Comparison of ENCODE assay signal across 9 mouse cellular contexts in the genomic region with DNA sequence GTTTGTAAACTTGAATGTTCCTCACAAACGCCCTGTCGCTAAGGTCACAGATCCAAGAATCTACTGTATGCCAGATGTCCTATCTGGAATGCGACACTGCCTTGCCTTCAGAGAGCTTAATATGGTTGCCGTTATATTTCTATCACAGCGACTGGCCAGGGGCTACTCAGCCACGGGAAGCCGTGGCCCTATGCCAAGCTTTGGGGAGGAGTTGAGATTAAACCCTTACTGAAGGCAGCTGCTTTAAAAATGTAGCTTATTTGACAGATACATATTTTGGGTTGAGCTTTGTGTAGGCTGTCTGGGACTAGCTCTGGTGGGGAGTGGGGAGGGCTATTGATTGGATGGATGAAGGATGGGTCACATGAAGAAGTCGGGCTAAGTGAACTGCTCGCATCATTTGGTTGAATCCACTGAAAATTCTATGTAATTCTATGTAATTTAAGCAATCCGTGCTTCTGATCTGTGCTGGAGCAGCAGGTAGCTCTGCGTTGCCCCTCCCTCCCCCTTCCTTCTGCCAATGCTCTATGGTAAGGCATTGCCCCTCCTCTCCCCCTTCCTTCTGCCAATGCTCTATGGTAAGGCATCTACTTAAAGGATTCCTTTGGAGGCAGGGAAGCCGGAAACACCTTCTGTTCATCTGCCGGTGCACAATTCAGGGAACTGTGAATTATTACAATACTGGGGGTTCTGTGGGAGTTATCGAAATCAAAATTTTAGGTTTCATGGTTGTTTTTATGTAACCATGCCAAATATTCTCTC. TPM values are rescaled to one million over a fixed set of nuclear protein-coding genes. Genes with fewer than 3 reads are reported as not detected.
A peak's percentile ranks its signal among the peaks of the same experiment; 100 is the strongest.
DNase-seq lines count a peak whose midpoint lies in the region; TF ChIP-seq lines count a peak whose summit lies in the region.
"Had no signal": no experiment of that assay in that cellular context is flagged by ENCODE, and none has a peak within 500 bp of the region (broad histone marks: within the 10 kb centered on the region; RNA-seq: fewer than 3 reads in every experiment).

No protein-coding gene starts in this region.

- no peak for TF ChIP-seq POLR2A in brain, embryonic 14.5 days (IDR thresholded peaks at IDR 0.05; ENCODE audit: borderline replicate concordance, extremely low read depth, insufficient read depth, insufficient read length, poor library complexity, severe bottlenecking)

- peak overlapping the region; percentile 13 for H3K4me3 ChIP-seq in gastrocnemius, adult 2 months
- H3K4me3 ChIP-seq: embryonic facial prominence, embryonic 12.5 days had no signal

- intact Hi-C loops in gastrocnemius, adult 2 months (cut with DNase I), result no loop called here
- intact Hi-C loops in gastrocnemius, postnatal 36 days (cut with DNase I), result no loop called here
- intact Hi-C loops in left cerebral cortex, postnatal 4 days (cut with DNase I), result loop anchor here (5.0 kb wide), 1 partner anchor 45 kb away; no protein-coding TSS in a partner anchor
- intact Hi-C loops in left cerebral cortex, postnatal 25 days (cut with DNase I), result no loop called here
- intact Hi-C loops in heart, postnatal 14 days (cut with DNase I), result no loop called here

- H3K27ac ChIP-seq in gastrocnemius, adult 2 months, result no peak overlapping the region
- H3K27ac ChIP-seq: embryonic facial prominence, embryonic 12.5 days had no signal

- no peak for TF ChIP-seq CTCF in gastrocnemius, adult 2 months (IDR thresholded peaks at IDR 0.05)
- no peak for TF ChIP-seq CTCF in brain, embryonic 14.5 days (IDR thresholded peaks at IDR 0.05; ENCODE audit: borderline replicate concordance, extremely low read depth, insufficient read depth, insufficient read length)

- DNase-seq in gastrocnemius, adult 2 months, result peak; percentile 48
- DNase-seq in gastrocnemius, postnatal 36 days, result no peak
- peak; percentile 64 for DNase-seq in left cerebral cortex, postnatal 4 days
- DNase-seq in left cerebral cortex, postnatal 25 days (ENCODE audit: low spot score in 2 of 2), result no peak
- DNase-seq in brain, embryonic 14.5 days (ENCODE audit: low read depth), result peak; percentile 76
- peak; percentile 60 to 70 for DNase-seq in heart, postnatal 14 days
- no peak for DNase-seq in spleen, postnatal 36 days (ENCODE audit: low spot score in 2 of 2)
- DNase-seq in layer of hippocampus, adult 9-10 months (ENCODE audit: low spot score), result no peak

RNA-seq across cellular contexts. Expression of a gene that starts 28.0 kb away (rescaled TPM):
- total RNA-seq in gastrocnemius, adult 2 months (2021), result 1 to 10 TPM; 2.9 to 4.8 TPM
- 1 to 10 TPM; 3.1 to 4.1 TPM for total RNA-seq in gastrocnemius, postnatal 36 days (2021)
- 10 to 100 TPM; 43.6 to 49.4 TPM for total RNA-seq in left cerebral cortex, postnatal 4 days (2021)
- 10 to 100 TPM; 85.7 to 98.6 TPM for total RNA-seq in left cerebral cortex, postnatal 25 days (2021)
- 6.1 and 10.4 TPM in 2 replicates for polyA plus RNA-seq in brain, embryonic 14.5 days (2012; rRNA removed)
- total RNA-seq in heart, postnatal 14 days (2021), result 10 to 100 TPM; 16.7 to 19.9 TPM

Comparison
In these comparisons a context has a peak if more than half of its experiments do, and no peak if none do; other contexts are left out.
1. DNase-seq: peak in gastrocnemius, adult 2 months (single experiment), left cerebral cortex, postnatal 4 days (single experiment), brain, embryonic 14.5 days (single experiment) and heart, postnatal 14 days (2 of 2); none in gastrocnemius, postnatal 36 days (0 of 2), left cerebral cortex, postnatal 25 days (0 of 2), spleen, postnatal 36 days (0 of 2) and layer of hippocampus, adult 9-10 months (single experiment).